Mouse (Mus musculus) E14TG2a.4 (cell line): ENCODE data around the gene Slc26a1.

Experiments
- CTCF ChIP-seq: conservative IDR thresholded peaks from 2 replicates; pipeline ENCODE4 v1.5.1; 2014; ENCODE audit warnings: low read length
- NANOG ChIP-seq: IDR thresholded peaks from 2 replicates; pipeline ENCODE4 v1.6.1; 2014; ENCODE audit warnings: borderline replicate concordance, low read length, mixed read lengths
- POU5F1 ChIP-seq: IDR thresholded peaks from 2 replicates; pipeline ENCODE4 v1.6.1; 2014; ENCODE audit warnings: low read length, borderline replicate concordance

DNA sequence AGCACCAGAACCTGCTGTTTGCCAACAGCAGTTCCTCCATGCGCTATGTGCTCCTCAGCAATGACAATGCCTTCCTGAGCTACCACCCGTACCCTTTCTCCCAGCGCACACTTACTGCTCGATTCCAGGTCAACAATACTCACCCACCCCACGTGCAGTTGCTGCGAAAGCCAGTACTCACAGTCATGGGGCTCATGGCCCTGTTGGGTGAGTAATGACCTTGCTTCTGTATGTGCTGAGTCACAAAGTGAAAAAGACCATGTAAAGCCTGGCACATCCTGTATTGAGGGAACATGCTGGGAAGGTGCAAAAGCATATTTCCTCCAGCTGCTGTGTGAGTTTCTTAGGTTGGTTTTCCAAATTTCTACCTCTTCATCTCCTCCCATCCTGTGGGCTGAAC is 5.5 kb upstream of the Slc26a1 start:
- no peak for TF ChIP-seq CTCF
- no peak for TF ChIP-seq POU5F1
- TF ChIP-seq NANOG, result no peak
